Mouse (Mus musculus): ENCODE measurements around the gene Apoa5. TPM values are rescaled to one million over a fixed set of nuclear protein-coding genes. Genes with fewer than 3 reads are reported as not detected.
A peak's percentile ranks its signal among the peaks of the same experiment; 100 is the strongest.

The Apoa5 gene
- polyA plus RNA-seq (2012; ENCODE audit: insufficient read depth, low replicate concordance) = not detected in 2 replicates

GRCm38 (mm10) chr9:46268343-46268873 lies at the start of gene Apoa5:
TSS of gene Apoa5 (plus strand) at chr9:46268633.
- Histone ChIP-seq H3K4me1 (peaks cover 46% of the 10 kb centered on the region), H3K27me3 (replicated peaks) (peaks cover 39% of the 10 kb centered on the region)
- TF ChIP-seq FLI1 (IDR thresholded peaks at IDR 0.05; ENCODE audit: low read length) = no peak
- no peak for TF ChIP-seq GATA1 (IDR thresholded peaks at IDR 0.05; ENCODE audit: borderline replicate concordance, low read length)

GRCm38 (mm10) chr9:46223090-46223489 lies 45.3 kb upstream of the Apoa5 start:
- Histone ChIP-seq H3K27me3 (replicated peaks) (no peaks in the 10 kb centered on the region), H3K4me3 (replicated peaks) (no peak overlapping the region), H3K9me3 (no peaks in the 10 kb centered on the region), H3K36me3 (replicated peaks; ENCODE audit: low read length) (peaks cover 74% of the 10 kb centered on the region), H3K4me1 (peaks cover 38% of the 10 kb centered on the region)
- TF ChIP-seq GATA1 (IDR thresholded peaks at IDR 0.05; ENCODE audit: borderline replicate concordance, low read length) (no peak), FLI1 (IDR thresholded peaks at IDR 0.05; ENCODE audit: low read length) (no peak)

More at GRCm38 (mm10) chr9:46268343-46268873, at the start of gene Apoa5:
- Histone ChIP-seq H3K4me3 (replicated peaks) (no peak within 1 kb of the TSS), H3K36me3 (replicated peaks; ENCODE audit: low read length) (no peaks in the 10 kb centered on the region), H3K9me3 (no peaks in the 10 kb centered on the region)

DNA sequence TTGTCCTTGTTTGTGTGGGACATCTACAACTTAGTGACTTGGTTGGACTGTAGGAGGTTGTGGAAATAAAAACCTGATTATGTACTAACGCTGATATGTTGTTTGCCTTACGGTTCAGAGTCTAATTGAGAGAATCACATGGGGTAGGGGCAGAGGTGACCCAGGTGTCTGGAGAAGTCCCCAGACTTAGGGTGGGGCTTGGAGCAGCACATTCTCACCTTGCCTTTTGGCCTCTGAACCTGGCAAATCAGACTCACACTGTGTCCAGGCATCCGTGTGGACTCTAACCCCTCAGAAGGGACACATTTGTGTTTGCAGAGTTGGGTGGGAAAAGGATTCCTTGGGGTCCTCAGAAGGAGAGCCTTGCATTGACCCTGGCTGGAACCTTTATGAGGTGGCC lies 44.3 kb upstream of the Apoa5 start:
- TF ChIP-seq GATA1 (IDR thresholded peaks at IDR 0.05; ENCODE audit: borderline replicate concordance, low read length) (no peak), FLI1 (IDR thresholded peaks at IDR 0.05; ENCODE audit: low read length) (no peak)
- Histone ChIP-seq H3K27me3 (replicated peaks) (peaks cover 10% of the 10 kb centered on the region), H3K4me1 (peaks cover 48% of the 10 kb centered on the region), H3K36me3 (replicated peaks; ENCODE audit: low read length) (peaks cover 65% of the 10 kb centered on the region), H3K9me3 (no peaks in the 10 kb centered on the region), H3K4me3 (replicated peaks) (no peak overlapping the region)

GRCm38 (mm10) chr9:46224945-46225660 lies 43.3 kb upstream of the Apoa5 start:
- H3K36me3 ChIP-seq (replicated peaks; ENCODE audit: low read length) = peaks cover 55% of the 10 kb centered on the region
- TF ChIP-seq FLI1 (IDR thresholded peaks at IDR 0.05; ENCODE audit: low read length) = no peak
- no peak for TF ChIP-seq GATA1 (IDR thresholded peaks at IDR 0.05; ENCODE audit: borderline replicate concordance, low read length)
- H3K4me3 ChIP-seq (replicated peaks) = no peak overlapping the region
- H3K9me3 ChIP-seq = no peaks in the 10 kb centered on the region
- H3K4me1 ChIP-seq = peaks cover 58% of the 10 kb centered on the region
- H3K27me3 ChIP-seq (replicated peaks) = peaks cover 18% of the 10 kb centered on the region

DNA sequence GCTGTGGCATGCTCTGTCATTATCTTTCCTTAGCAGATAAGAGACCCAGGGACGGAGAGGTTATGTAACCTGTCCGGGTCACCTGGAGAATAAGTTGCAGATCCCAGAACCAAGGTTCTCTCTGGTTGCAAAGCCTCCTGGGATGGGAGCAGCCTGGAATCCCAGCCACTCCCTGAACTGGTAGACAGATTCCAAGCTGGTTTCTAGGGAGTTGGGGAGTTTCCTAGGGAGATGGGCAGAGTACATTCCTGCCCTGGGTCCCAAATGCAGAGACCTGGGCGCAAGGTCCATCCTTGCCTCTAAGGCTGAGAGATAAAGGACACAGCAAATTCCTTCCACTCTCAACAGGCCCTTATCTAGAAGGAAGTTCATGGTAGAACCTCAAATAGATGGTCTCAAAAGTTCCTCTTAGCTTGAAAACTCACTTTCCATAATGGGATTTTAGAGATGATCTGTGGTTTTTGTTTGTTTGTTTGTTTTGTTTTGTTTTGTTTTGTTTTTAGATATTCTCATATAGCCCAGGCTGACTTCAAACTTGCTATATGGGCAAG lies 41.3 kb upstream of the Apoa5 start:
- H3K36me3 ChIP-seq (replicated peaks; ENCODE audit: low read length) = peaks cover 35% of the 10 kb centered on the region
- H3K4me3 ChIP-seq (replicated peaks) = no peak overlapping the region
- H3K27me3 ChIP-seq (replicated peaks) = peaks cover 36% of the 10 kb centered on the region
- H3K9me3 ChIP-seq = no peaks in the 10 kb centered on the region
- peaks cover 64% of the 10 kb centered on the region for H3K4me1 ChIP-seq
- TF ChIP-seq FLI1 (IDR thresholded peaks at IDR 0.05; ENCODE audit: low read length) = no peak
- no peak for TF ChIP-seq GATA1 (IDR thresholded peaks at IDR 0.05; ENCODE audit: borderline replicate concordance, low read length)

DNA sequence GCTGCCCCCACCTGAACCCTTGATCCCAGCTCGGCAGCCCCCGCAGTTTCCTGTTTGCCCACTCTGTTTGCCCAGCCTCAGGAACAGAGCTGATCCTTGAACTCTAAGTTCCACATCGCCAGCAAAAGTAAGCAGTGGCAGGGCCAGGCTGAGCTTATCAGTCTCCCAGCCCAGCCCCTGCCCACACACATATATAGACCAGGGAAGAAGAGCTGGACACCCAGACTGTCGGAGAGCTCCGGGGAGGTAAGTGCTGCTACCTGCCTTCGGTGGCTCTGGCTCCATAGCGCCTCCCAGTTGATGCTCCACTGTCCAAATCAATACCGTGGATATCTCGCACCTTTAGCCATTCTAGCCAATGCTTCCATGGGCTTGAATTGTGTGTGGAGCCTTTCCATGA lies 39.9 kb upstream of the Apoa5 start, which contains the start of gene Apoa1:
Apoa1 (plus strand) TSS at position 90 of the 400 bp plus-strand sequence.
- Histone ChIP-seq H3K27me3 (replicated peaks) (peaks cover 48% of the 10 kb centered on the region), H3K4me3 (replicated peaks) (no peak within 1 kb of the TSS), H3K9me3 (no peaks in the 10 kb centered on the region), H3K4me1 (peaks cover 68% of the 10 kb centered on the region), H3K36me3 (replicated peaks; ENCODE audit: low read length) (peaks cover 21% of the 10 kb centered on the region)
- TF ChIP-seq FLI1 (IDR thresholded peaks at IDR 0.05; ENCODE audit: low read length) (no peak), GATA1 (IDR thresholded peaks at IDR 0.05; ENCODE audit: borderline replicate concordance, low read length) (no peak)

DNA sequence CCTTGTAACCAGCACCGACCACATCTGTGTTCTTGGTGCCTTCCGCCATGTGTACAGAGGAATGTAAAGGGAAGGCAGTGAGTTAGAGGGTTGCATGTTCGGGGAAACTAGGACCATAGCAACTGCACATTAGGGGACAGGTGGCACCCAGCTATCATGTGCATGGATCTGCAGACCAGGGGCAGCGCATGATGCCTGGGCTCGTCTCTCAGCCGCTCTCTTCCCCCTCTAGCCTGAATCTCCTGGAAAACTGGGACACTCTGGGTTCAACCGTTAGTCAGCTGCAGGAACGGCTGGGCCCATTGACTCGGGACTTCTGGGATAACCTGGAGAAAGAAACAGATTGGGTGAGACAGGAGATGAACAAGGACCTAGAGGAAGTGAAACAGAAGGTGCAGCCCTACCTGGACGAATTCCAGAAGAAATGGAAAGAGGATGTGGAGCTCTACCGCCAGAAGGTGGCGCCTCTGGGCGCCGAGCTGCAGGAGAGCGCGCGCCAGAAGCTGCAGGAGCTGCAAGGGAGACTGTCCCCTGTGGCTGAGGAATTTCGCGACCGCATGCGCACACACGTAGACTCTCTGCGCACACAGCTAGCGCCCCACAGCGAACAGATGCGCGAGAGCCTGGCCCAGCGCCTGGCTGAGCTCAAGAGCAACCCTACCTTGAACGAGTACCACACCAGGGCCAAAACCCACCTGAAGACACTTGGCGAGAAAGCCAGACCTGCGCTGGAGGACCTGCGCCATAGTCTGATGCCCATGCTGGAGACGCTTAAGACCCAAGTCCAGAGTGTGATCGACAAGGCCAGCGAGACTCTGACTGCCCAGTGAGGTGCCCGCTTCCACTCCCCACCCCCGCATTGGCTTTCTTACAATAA lies 38.6 kb upstream of the Apoa5 start:
- H3K4me1 ChIP-seq = peaks cover 61% of the 10 kb centered on the region
- TF ChIP-seq FLI1 (IDR thresholded peaks at IDR 0.05; ENCODE audit: low read length) = no peak
- no peak for TF ChIP-seq GATA1 (IDR thresholded peaks at IDR 0.05; ENCODE audit: borderline replicate concordance, low read length)
- peak overlapping the region; percentile 90 for H3K4me3 ChIP-seq (replicated peaks)
- peaks cover 60% of the 10 kb centered on the region for H3K27me3 ChIP-seq (replicated peaks)
- H3K36me3 ChIP-seq (replicated peaks; ENCODE audit: low read length) = peaks cover 8% of the 10 kb centered on the region
- H3K9me3 ChIP-seq = no peaks in the 10 kb centered on the region

DNA sequence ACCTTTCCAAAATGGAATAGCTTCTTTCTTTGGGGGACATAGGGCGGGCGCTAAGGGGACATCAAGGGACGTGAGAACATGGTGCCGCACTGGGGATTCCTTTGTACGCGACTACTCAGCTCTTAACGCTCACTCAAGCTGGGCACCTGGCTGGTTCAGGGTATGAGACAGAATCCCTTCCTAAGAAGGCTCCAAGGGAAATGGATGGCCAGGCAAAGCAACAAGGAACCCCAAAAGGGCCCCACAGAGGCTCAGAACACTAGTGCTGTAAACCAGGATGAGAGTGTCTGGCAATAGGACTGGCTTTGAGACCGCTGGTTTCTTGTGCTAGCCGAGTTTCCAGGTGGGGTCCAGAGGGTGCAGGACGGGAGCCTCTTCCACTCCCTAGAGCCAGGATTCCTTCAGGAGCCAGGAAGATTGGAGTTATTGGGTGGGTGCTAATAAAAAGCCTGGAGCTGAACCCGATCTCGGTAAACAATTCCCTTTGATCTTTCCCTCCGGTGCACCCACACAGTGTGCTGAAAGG lies 37.9 kb upstream of the Apoa5 start:
- TF ChIP-seq GATA1 (IDR thresholded peaks at IDR 0.05; ENCODE audit: borderline replicate concordance, low read length) (no peak), FLI1 (IDR thresholded peaks at IDR 0.05; ENCODE audit: low read length) (no peak)
- peaks cover under 1% of the 10 kb centered on the region for H3K36me3 ChIP-seq (replicated peaks; ENCODE audit: low read length)
- peaks cover 67% of the 10 kb centered on the region for H3K27me3 ChIP-seq (replicated peaks)
- peaks cover 54% of the 10 kb centered on the region for H3K4me1 ChIP-seq
- no peaks in the 10 kb centered on the region for H3K9me3 ChIP-seq
- H3K4me3 ChIP-seq (replicated peaks) = peak overlapping the region; percentile 90

GRCm38 (mm10) chr9:46235196-46235595 lies 33.2 kb upstream of the Apoa5 start:
- Histone ChIP-seq H3K4me3 (replicated peaks) (no peak overlapping the region), H3K36me3 (replicated peaks; ENCODE audit: low read length) (no peaks in the 10 kb centered on the region), H3K9me3 (no peaks in the 10 kb centered on the region), H3K27me3 (replicated peaks) (peaks cover 85% of the 10 kb centered on the region), H3K4me1 (peaks cover 16% of the 10 kb centered on the region)
- TF ChIP-seq FLI1 (IDR thresholded peaks at IDR 0.05; ENCODE audit: low read length) (no peak), GATA1 (IDR thresholded peaks at IDR 0.05; ENCODE audit: borderline replicate concordance, low read length) (no peak)
